Mouse (Mus musculus): ENCODE data around the gene Tas2r121. TPM values are rescaled to one million over a fixed set of nuclear protein-coding genes. Genes with fewer than 3 reads are reported as not detected.
"Not testable (repeated sequence)": the region's sequence is repeated elsewhere in the genome, so short reads cannot be mapped to it uniquely, and the experiment has no call there.

The Tas2r121 gene
- polyA plus RNA-seq (2015; fragmentation: Nextera tagmentation; extraction: Ambion mirVana) = not detected in 2 replicates

DNA sequence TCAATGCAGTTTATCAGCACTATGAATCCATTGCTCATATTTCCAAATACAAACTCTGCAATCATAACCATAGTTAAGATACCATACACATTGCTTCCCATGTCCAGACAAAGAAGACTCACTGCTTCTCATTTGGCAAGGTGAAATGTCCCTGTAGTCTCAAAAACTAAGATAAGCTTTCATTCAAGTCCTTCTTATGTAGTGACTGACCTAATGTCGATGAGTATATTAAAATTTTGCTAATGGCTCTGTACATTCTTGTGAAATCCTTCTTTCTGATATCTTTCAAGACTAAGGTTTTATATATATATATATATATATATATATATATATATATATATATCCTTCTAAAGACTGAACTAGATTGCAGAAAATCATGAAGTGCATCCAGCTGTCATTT, at the start of gene Tas2r121:
Gene Tas2r121 (minus strand): TSS at position 101 of the 400 bp plus-strand sequence.
- H3K27ac ChIP-seq (ENCODE audit: low read length) = no peak within 1 kb of the TSS
- no peak within 1 kb of the TSS for H3K4me3 ChIP-seq (ENCODE audit: low read length)
- no peaks in the 10 kb centered on the region for H3K9me3 ChIP-seq (ENCODE audit: control insufficient read depth, low read length)
- H3K4me2 ChIP-seq (ENCODE audit: low read depth, low read length) = no peak within 1 kb of the TSS
- no peaks in the 10 kb centered on the region for H3K27me3 ChIP-seq (ENCODE audit: control insufficient read depth, insufficient read depth, low read depth, low read length)
- WGBS = 48% methylated on average over 1 of the region's 1 CpGs
- no peaks in the 10 kb centered on the region for H3K36me3 ChIP-seq (ENCODE audit: control insufficient read depth, insufficient read depth, low read length)
- ATAC-seq (ENCODE audit: low read depth) = no peak
- no peak within 1 kb of the TSS for H3K9ac ChIP-seq (ENCODE audit: low read length)
- H3K4me1 ChIP-seq (replicated peaks; ENCODE audit: control insufficient read depth, insufficient read depth, low read length) = no peaks in the 10 kb centered on the region

DNA sequence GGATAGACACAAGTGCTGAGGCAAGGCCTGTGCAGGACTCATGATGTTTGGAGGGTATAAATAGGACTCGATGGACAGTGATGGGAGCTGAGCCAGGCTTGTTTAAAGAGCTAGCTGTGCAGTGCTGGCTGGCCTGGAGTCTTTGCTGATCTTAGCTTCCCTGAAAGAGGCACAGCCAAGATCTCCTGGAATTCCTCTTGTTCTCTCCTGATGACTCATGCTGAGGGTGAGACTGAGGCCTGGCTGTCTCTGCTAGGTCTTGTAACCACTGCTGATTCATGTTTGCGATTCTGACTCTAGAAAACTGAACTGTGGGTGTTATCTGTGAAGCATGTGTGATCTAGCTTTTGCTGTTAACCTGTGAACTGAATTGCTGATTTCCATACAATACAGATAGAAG, 49.4 kb upstream of the Tas2r121 start:
- Histone ChIP-seq H3K27me3 (ENCODE audit: control insufficient read depth, insufficient read depth, low read depth, low read length) (no peaks in the 10 kb centered on the region), H3K4me3 (ENCODE audit: low read length) (no peak overlapping the region), H3K9ac (ENCODE audit: low read length) (no peak overlapping the region), H3K36me3 (ENCODE audit: control insufficient read depth, insufficient read depth, low read length) (no peaks in the 10 kb centered on the region), H3K4me2 (ENCODE audit: low read depth, low read length) (no peak overlapping the region), H3K27ac (ENCODE audit: low read length) (no peak overlapping the region), H3K4me1 (replicated peaks; ENCODE audit: control insufficient read depth, insufficient read depth, low read length) (no peaks in the 10 kb centered on the region), H3K9me3 (ENCODE audit: control insufficient read depth, low read length) (no peaks in the 10 kb centered on the region)
- no peak for ATAC-seq (ENCODE audit: low read depth)
- WGBS = 86% methylated on average over 2 of the region's 2 CpGs

DNA sequence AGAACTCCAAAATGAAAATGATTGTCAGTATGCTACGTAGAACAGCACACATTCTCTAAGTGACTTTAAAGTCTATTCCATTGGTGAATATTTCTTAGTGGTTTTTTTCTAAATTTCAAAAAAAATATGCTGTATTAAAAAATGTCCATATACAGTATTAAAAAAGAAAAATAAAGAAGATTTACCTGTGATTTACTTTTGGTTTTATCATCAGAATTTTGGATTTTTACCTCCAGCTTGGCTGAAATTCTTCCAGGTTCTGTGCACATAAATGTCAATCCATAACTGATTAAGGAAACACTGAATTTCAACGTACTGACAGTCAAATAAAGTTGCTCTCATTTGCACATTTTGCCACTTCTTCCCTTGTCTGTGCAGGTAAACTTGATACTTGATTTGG, 37.1 kb upstream of the Tas2r121 start, which contains the start of gene Tas2r115:
Gene Tas2r115 (minus strand): TSS at position 101 of the 400 bp plus-strand sequence.
- no peak within 1 kb of the TSS for H3K9ac ChIP-seq (ENCODE audit: low read length)
- no peaks in the 10 kb centered on the region for H3K9me3 ChIP-seq (ENCODE audit: control insufficient read depth, low read length)
- no peak for ATAC-seq (ENCODE audit: low read depth)
- WGBS = 55% methylated on average over 2 of the region's 2 CpGs
- H3K4me2 ChIP-seq (ENCODE audit: low read depth, low read length) = no peak within 1 kb of the TSS
- no peak within 1 kb of the TSS for H3K27ac ChIP-seq (ENCODE audit: low read length)
- no peaks in the 10 kb centered on the region for H3K4me1 ChIP-seq (replicated peaks; ENCODE audit: control insufficient read depth, insufficient read depth, low read length)
- no peaks in the 10 kb centered on the region for H3K36me3 ChIP-seq (ENCODE audit: control insufficient read depth, insufficient read depth, low read length)
- no peak within 1 kb of the TSS for H3K4me3 ChIP-seq (ENCODE audit: low read length)
- H3K27me3 ChIP-seq (ENCODE audit: control insufficient read depth, insufficient read depth, low read depth, low read length) = no peaks in the 10 kb centered on the region

- Histone ChIP-seq H3K9me3 (ENCODE audit: control insufficient read depth, low read length) (no peaks in the 10 kb centered on the region; the same call in 1 of the 2 replicates), H3K9ac (ENCODE audit: low read length) (no peak within 1 kb of the TSS), H3K4me3 (ENCODE audit: low read length) (no peak within 1 kb of the TSS), H3K27ac (ENCODE audit: low read length) (no peak within 1 kb of the TSS), H3K4me1 (replicated peaks; ENCODE audit: control insufficient read depth, insufficient read depth, low read length) (no peaks in the 10 kb centered on the region), H3K4me2 (ENCODE audit: low read depth, low read length) (no peak within 1 kb of the TSS), H3K36me3 (ENCODE audit: control insufficient read depth, insufficient read depth, low read length) (no peaks in the 10 kb centered on the region), H3K27me3 (ENCODE audit: control insufficient read depth, insufficient read depth, low read depth, low read length) (no peaks in the 10 kb centered on the region)
- no peak for ATAC-seq (ENCODE audit: low read depth)
- WGBS = 74% methylated on average over 3 of the region's 3 CpGs
Measured at GRCm38 (mm10) chr6:132711828-132712227, 11.0 kb upstream of the Tas2r121 start, which contains the start of gene Tas2r122. TSS of gene Tas2r122 (minus strand) at chr6:132711928.

GRCm38 (mm10) chr6:132691596-132691995, 9.2 kb downstream of the Tas2r121 start:
- not testable (repeated sequence) for H3K36me3 ChIP-seq (ENCODE audit: control insufficient read depth, insufficient read depth, low read length); H3K4me1 ChIP-seq (replicated peaks; ENCODE audit: control insufficient read depth, insufficient read depth, low read length); H3K4me2 ChIP-seq (ENCODE audit: low read depth, low read length); ATAC-seq (ENCODE audit: low read depth); H3K4me3 ChIP-seq (ENCODE audit: low read length); H3K27me3 ChIP-seq (ENCODE audit: control insufficient read depth, insufficient read depth, low read depth, low read length); H3K9me3 ChIP-seq (ENCODE audit: control insufficient read depth, low read length); H3K9ac ChIP-seq (ENCODE audit: low read length); H3K27ac ChIP-seq (ENCODE audit: low read length)
- 70% methylated on average over 7 of the region's 7 CpGs for WGBS

DNA sequence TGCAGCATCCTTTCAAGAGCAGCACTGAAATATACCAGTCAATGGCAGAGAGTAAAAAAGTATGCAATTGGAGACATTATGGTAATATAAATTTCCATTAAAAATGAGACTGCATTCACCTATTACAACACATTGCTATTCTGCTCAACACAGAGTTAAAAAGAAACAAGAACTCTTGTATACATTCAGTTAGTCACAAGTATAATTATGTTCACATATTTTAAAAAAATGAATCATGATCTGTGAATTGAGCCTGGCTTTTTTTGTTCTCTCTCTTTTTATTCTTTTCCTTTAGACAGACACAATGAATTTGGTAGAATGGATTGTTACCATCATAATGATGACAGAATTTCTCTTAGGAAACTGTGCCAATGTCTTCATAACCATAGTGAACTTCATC, 44.2 kb downstream of the Tas2r121 start, which contains the start of gene Tas2r120:
Gene Tas2r120 (plus strand): TSS at position 301 of the 400 bp plus-strand sequence.
- no peak for ATAC-seq (ENCODE audit: low read depth)
- H3K9me3 ChIP-seq (ENCODE audit: control insufficient read depth, low read length) = no peaks in the 10 kb centered on the region

DNA sequence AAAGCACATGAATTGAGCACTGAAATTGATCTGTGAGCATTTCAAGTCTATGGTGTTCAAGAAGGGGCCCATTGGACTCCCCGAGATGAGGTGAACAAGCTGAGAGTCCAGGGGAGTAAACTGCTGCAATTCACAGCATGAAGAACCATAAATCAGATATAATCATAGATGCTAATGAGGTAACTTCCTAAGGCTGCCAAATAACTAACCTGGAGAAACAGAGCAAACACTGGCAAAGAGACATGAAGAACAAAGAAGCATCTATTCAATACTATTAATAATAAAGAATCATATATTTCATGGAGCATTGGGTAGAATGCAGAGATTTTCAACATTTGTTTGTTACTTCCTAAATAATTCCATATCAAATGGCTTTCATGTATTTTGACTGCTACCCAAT, 49.4 kb downstream of the Tas2r121 start, which contains the start of gene A630073D07Rik:
Gene A630073D07Rik (minus strand): TSS at position 101 of the 400 bp plus-strand sequence.
- no peaks in the 10 kb centered on the region for H3K27me3 ChIP-seq (ENCODE audit: control insufficient read depth, insufficient read depth, low read depth, low read length)
- WGBS = 71% methylated on average over 1 of the region's 1 CpGs
- no peaks in the 10 kb centered on the region for H3K9me3 ChIP-seq (ENCODE audit: control insufficient read depth, low read length)
- no peak within 1 kb of the TSS for H3K27ac ChIP-seq (ENCODE audit: low read length)
- ATAC-seq (ENCODE audit: low read depth) = no peak
- no peak within 1 kb of the TSS for H3K4me2 ChIP-seq (ENCODE audit: low read depth, low read length)
- H3K4me1 ChIP-seq (replicated peaks; ENCODE audit: control insufficient read depth, insufficient read depth, low read length) = no peaks in the 10 kb centered on the region
- no peak within 1 kb of the TSS for H3K9ac ChIP-seq (ENCODE audit: low read length)
- H3K36me3 ChIP-seq (ENCODE audit: control insufficient read depth, insufficient read depth, low read length) = no peaks in the 10 kb centered on the region
- H3K4me3 ChIP-seq (ENCODE audit: low read length) = no peak within 1 kb of the TSS

More for the DNA sequence above, 44.2 kb downstream of the Tas2r121 start, which contains the start of gene Tas2r120:
- Histone ChIP-seq H3K27ac (ENCODE audit: low read length) (no peak within 1 kb of the TSS), H3K27me3 (ENCODE audit: control insufficient read depth, insufficient read depth, low read depth, low read length) (no peaks in the 10 kb centered on the region), H3K4me3 (ENCODE audit: low read length) (no peak within 1 kb of the TSS), H3K9ac (ENCODE audit: low read length) (no peak within 1 kb of the TSS), H3K4me2 (ENCODE audit: low read depth, low read length) (no peak within 1 kb of the TSS), H3K4me1 (replicated peaks; ENCODE audit: control insufficient read depth, insufficient read depth, low read length) (no peaks in the 10 kb centered on the region), H3K36me3 (ENCODE audit: control insufficient read depth, insufficient read depth, low read length) (no peaks in the 10 kb centered on the region)

Other genes with a start within 250 kb of the Tas2r121 start
- gene Prh1, start 131.2 kb downstream of the Tas2r121 start, polyA plus RNA-seq (2015; fragmentation: Nextera tagmentation; extraction: Ambion mirVana) = not detected in 2 replicates
- gene Prp2, start 105.1 kb downstream of the Tas2r121 start, polyA plus RNA-seq (2015; fragmentation: Nextera tagmentation; extraction: Ambion mirVana) = not detected in 2 replicates
- not detected in 2 replicates for gene A630073D07Rik, start 49.5 kb downstream of the Tas2r121 start, polyA plus RNA-seq (2015; fragmentation: Nextera tagmentation; extraction: Ambion mirVana)
- gene Tas2r120, start 44.1 kb downstream of the Tas2r121 start, polyA plus RNA-seq (2015; fragmentation: Nextera tagmentation; extraction: Ambion mirVana) = not detected in 2 replicates
- not detected in 2 replicates for gene Tas2r122, start 10.9 kb upstream of the Tas2r121 start, polyA plus RNA-seq (2015; fragmentation: Nextera tagmentation; extraction: Ambion mirVana)
- not detected in 2 replicates for gene Tas2r115, start 37.0 kb upstream of the Tas2r121 start, polyA plus RNA-seq (2015; fragmentation: Nextera tagmentation; extraction: Ambion mirVana)
- gene Tas2r124, start 53.7 kb upstream of the Tas2r121 start, polyA plus RNA-seq (2015; fragmentation: Nextera tagmentation; extraction: Ambion mirVana) = not detected in 2 replicates
- not detected in 2 replicates for gene Tas2r102, start 61.1 kb upstream of the Tas2r121 start, polyA plus RNA-seq (2015; fragmentation: Nextera tagmentation; extraction: Ambion mirVana)
- not detected in 2 replicates for gene Tas2r136, start 77.2 kb upstream of the Tas2r121 start, polyA plus RNA-seq (2015; fragmentation: Nextera tagmentation; extraction: Ambion mirVana)
- gene Tas2r117, start 101.8 kb upstream of the Tas2r121 start, polyA plus RNA-seq (2015; fragmentation: Nextera tagmentation; extraction: Ambion mirVana) = not detected in 2 replicates
- gene Tas2r123, start 146.1 kb upstream of the Tas2r121 start, polyA plus RNA-seq (2015; fragmentation: Nextera tagmentation; extraction: Ambion mirVana) = not detected in 2 replicates
- not detected in 2 replicates for gene Tas2r116, start 154.4 kb upstream of the Tas2r121 start, polyA plus RNA-seq (2015; fragmentation: Nextera tagmentation; extraction: Ambion mirVana)
- gene Tas2r110, start 167.0 kb upstream of the Tas2r121 start, polyA plus RNA-seq (2015; fragmentation: Nextera tagmentation; extraction: Ambion mirVana) = not detected in 2 replicates
- not detected in 2 replicates for gene Tas2r113, start 192.0 kb upstream of the Tas2r121 start, polyA plus RNA-seq (2015; fragmentation: Nextera tagmentation; extraction: Ambion mirVana)
- gene Tas2r125, start 208.6 kb upstream of the Tas2r121 start, polyA plus RNA-seq (2015; fragmentation: Nextera tagmentation; extraction: Ambion mirVana) = not detected in 2 replicates